Mouse (Mus musculus) bone marrow, adult 2 months (tissue): Measurements from ENCODE around the gene 4921509C19Rik. TPM values are rescaled to one million over a fixed set of nuclear protein-coding genes. Genes with fewer than 3 reads are reported as not detected.
"Not testable (repeated sequence)": the region's sequence is repeated elsewhere in the genome, so short reads cannot be mapped to it uniquely, and the experiment has no call there.

Source experiments
- H3K27ac ChIP-seq: fragments of 200-500 bp; 2 replicates; pipeline ENCODE4 v1.5.1; 2012; ENCODE audit warnings: low read depth, mild to moderate bottlenecking, control low read depth, inconsistent platforms, low read length; ENCODE audit not compliant: control insufficient read depth, poor library complexity, insufficient read depth
- H3K4me1 ChIP-seq: fragments of 200-500 bp; 2 replicates; pipeline ENCODE4 v1.6.1; 2011; ENCODE audit warnings: low read length; ENCODE audit not compliant: control insufficient read depth, insufficient read depth
- H3K4me3 ChIP-seq: fragments of 200-500 bp; replicated peaks from 2 replicates; pipeline ENCODE3; 2011; ENCODE audit warnings: mild to moderate bottlenecking, low read depth, low read length, control low read depth; ENCODE audit not compliant: control insufficient read depth
- CTCF ChIP-seq: fragments of 200-500 bp; IDR thresholded peaks from 2 replicates; pipeline ENCODE4 v1.5.1; 2011; ENCODE audit warnings: low read length, control low read depth; ENCODE audit not compliant: control insufficient read depth, insufficient read depth
- POLR2A ChIP-seq: fragments of 200-500 bp; IDR thresholded peaks from 2 replicates; pipeline ENCODE4 v1.6.1; 2011; ENCODE audit warnings: low read depth, mild to moderate bottlenecking, control low read depth, low read length, borderline replicate concordance; ENCODE audit not compliant: control insufficient read depth
- WGBS: fragments of 180-500 bp; shearing (Covaris S2); methylation state at CpG from one replicate; pipeline ENCODE4 v1.1.7; 2018; 5-methylcytosine and 5-hydroxymethylcytosine counted together
- polyA plus RNA-seq: library from polyadenylated mRNA; stranded (reverse); fragments of >200 nt; gene quantifications from 2 replicates; pipeline ENCODE4 v1.2.4, GENCODE M21; 2011; ENCODE audit warnings: low replicate concordance; ENCODE audit not compliant: missing spikeins, insufficient read depth, insufficient read length

Gene 4921509C19Rik
- not detected in 2 replicates for polyA plus RNA-seq

GRCm38 (mm10) chr2:151476053-151476452 is at the start of gene 4921509C19Rik:
TSS of gene 4921509C19Rik (minus strand) at chr2:151476153.
- not testable (repeated sequence) for H3K4me3 ChIP-seq, H3K27ac ChIP-seq, H3K4me1 ChIP-seq
- 75% methylated on average over 5 of the region's 5 CpGs for WGBS

DNA sequence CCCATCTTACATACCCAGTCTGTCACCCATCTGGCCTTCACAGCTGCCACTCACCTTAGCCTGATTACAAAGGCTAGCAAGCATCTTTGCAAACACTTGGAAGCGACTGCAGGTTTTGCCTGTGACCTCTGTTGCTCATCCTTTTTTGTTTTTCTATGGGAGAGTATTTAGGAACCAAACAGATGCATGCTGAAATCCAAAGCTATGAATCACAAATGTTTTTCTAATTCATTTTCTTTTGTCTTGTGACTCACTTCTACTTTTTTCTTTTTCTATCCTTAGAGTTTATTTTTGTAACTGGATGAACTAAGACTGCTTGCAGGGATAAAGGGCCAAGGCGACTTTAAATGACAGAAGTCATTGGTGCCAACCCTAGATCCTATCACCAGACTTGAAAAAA is 49.6 kb upstream of the 4921509C19Rik start:
- TF ChIP-seq POLR2A (no peak), CTCF (no peak)
- WGBS = 69% methylated on average over 2 of the region's 2 CpGs

DNA sequence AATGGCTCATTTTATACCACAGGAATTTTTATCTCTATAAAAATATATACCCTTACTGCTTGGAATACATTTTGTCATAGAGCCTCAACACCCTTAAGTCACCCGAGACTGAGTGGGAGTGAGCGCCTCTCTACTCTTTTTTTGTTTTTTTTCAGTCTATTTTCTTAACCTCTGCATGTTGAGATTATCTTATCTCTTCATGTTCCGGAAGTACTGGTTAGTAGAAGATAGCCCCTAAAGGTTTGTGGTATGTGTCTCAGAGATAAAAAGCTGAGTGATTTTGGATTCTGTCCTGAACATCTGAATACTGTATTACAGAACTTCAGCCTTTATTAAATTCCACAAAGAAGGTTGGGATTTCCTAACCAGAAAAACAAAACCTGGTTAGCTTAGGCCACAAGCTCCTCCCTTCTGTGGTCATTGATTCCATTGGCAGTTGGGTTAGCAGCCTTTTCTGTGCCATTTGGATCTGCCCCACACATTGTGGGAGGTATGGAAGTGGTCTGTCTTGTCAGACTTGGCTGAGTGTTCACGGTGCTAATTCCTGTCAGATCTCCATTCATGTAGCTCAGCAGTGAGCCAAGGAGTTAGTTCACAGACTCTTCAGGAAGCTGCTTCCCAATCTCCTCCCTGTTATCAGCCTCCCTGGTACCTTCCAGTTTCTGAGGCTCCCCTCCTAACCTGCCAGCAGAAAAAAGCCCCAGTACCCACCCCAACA is 48.5 kb upstream of the 4921509C19Rik start:
- no peaks in the 10 kb centered on the region for H3K4me1 ChIP-seq
- H3K4me3 ChIP-seq = no peak overlapping the region
- 56% methylated on average over 4 of the region's 4 CpGs for WGBS
- TF ChIP-seq CTCF (no peak), POLR2A (no peak)
- H3K27ac ChIP-seq = no peak overlapping the region

More for the DNA sequence above, 49.6 kb upstream of the 4921509C19Rik start:
- Histone ChIP-seq H3K27ac (no peak overlapping the region), H3K4me3 (no peak overlapping the region), H3K4me1 (no peaks in the 10 kb centered on the region)

- Histone ChIP-seq H3K4me3 (no peak overlapping the region), H3K27ac (no peak overlapping the region), H3K4me1 (no peaks in the 10 kb centered on the region)
- WGBS = 81% methylated on average over 2 of the region's 2 CpGs
- no peak for TF ChIP-seq POLR2A
- TF ChIP-seq CTCF = no peak
These were observed 43.0 kb upstream of the 4921509C19Rik start for GRCm38 (mm10) chr2:151519000-151519399.

- H3K4me3 ChIP-seq = no peak overlapping the region
- H3K4me1 ChIP-seq = no peaks in the 10 kb centered on the region
- TF ChIP-seq POLR2A (no peak), CTCF (no peak)
- no peak overlapping the region for H3K27ac ChIP-seq
- 86% methylated on average over 3 of the region's 3 CpGs for WGBS
These were observed 37.8 kb upstream of the 4921509C19Rik start for GRCm38 (mm10) chr2:151513525-151514285.

DNA sequence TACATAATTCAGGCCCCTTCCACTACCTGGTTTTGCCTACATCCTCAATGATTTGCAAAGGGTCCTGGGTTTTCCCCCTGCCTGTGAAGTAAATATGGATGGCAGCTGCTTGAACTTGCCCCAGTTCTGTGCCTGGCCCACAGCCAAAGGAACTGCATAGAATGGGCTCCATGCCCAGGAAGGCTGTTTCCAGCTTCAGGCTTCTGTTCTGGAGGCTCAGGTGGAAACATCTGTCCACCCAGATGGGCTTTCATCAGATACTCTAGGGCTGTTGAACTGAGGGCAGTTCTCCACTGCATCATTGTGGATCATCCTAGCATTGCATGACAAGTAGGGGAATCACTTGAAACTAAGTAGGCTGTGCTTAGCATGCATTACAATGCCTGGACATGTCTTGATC is 36.2 kb upstream of the 4921509C19Rik start:
- no peak for TF ChIP-seq POLR2A
- no peak for TF ChIP-seq CTCF
- H3K4me3 ChIP-seq = no peak overlapping the region
- no peaks in the 10 kb centered on the region for H3K4me1 ChIP-seq
- no peak overlapping the region for H3K27ac ChIP-seq

- no peak overlapping the region for H3K4me3 ChIP-seq
- no peak overlapping the region for H3K27ac ChIP-seq
- WGBS = 69% methylated on average over 4 of the region's 4 CpGs
- TF ChIP-seq CTCF (no peak), POLR2A (no peak)
- H3K4me1 ChIP-seq = no peaks in the 10 kb centered on the region
These were observed 28.3 kb upstream of the 4921509C19Rik start for GRCm38 (mm10) chr2:151504226-151504625.

GRCm38 (mm10) chr2:151500442-151501007 is 24.6 kb upstream of the 4921509C19Rik start:
- no peak for TF ChIP-seq POLR2A
- no peaks in the 10 kb centered on the region for H3K4me1 ChIP-seq
- WGBS = 69% methylated on average over 6 of the region's 6 CpGs
- H3K4me3 ChIP-seq = no peak overlapping the region
- H3K27ac ChIP-seq = no peak overlapping the region
